Mouse (Mus musculus) myocyte (in vitro differentiated cells): Measurements from ENCODE around the gene Nsun5.

Experiments
- CEBPB ChIP-seq: IDR thresholded peaks from 2 replicates; pipeline ENCODE4 v1.6.1; 2011; ENCODE audit warnings: mild to moderate bottlenecking, moderate library complexity; ENCODE audit not compliant: poor library complexity, insufficient read depth, severe bottlenecking
- E2F4 ChIP-seq: IDR thresholded peaks from one replicate; pipeline ENCODE4 v1.6.1; 2011; ENCODE audit warnings: mild to moderate bottlenecking, control low read depth, moderate library complexity; ENCODE audit not compliant: insufficient read depth
- MYOD1 ChIP-seq, 3 experiments: IDR thresholded peaks; one replicate each; pipeline ENCODE4 v1.6.1; 2011; ENCODE audit warnings: control low read depth in 2 of 3, low read depth in 2 of 3, mild to moderate bottlenecking in 2 of 3, moderate library complexity in 1 of 3; ENCODE audit not compliant: insufficient read length in 2 of 3, control insufficient read depth in 1 of 3
- POLR2A ChIP-seq: IDR thresholded peaks from one replicate; pipeline ENCODE4 v1.6.1; 2011; ENCODE audit warnings: low read depth, mild to moderate bottlenecking, control low read depth, moderate library complexity; ENCODE audit not compliant: insufficient read length
- POLR2AphosphoS2 ChIP-seq: IDR thresholded peaks from one replicate; pipeline ENCODE4 v1.6.1; 2011; ENCODE audit warnings: low read depth, control low read depth; ENCODE audit not compliant: insufficient read length

GRCm38 (mm10) chr5:135356090-135356489, 13.7 kb upstream of the Nsun5 start:
- TF ChIP-seq MYOD1 (IDR thresholded peaks at IDR 0.05; ENCODE audit: control insufficient read depth in 1 of 3, insufficient read length in 2 of 3, low read depth in 2 of 3) (no peak), CEBPB (no peak), E2F4 (no peak), POLR2A (no peak), POLR2AphosphoS2 (no peak)
